Mouse (Mus musculus): ENCODE measurements around the gene Pitx3. TPM values are rescaled to one million over a fixed set of nuclear protein-coding genes. Genes with fewer than 3 reads are reported as not detected.
"Not testable (repeated sequence)": the region's sequence is repeated elsewhere in the genome, so short reads cannot be mapped to it uniquely, and the experiment has no call there.

The Pitx3 gene
- total RNA-seq (2021), result not detected

GRCm38 (mm10) chr19:46147511-46148371 is at the start of gene Pitx3:
Pitx3 (minus strand) TSS chr19:46148326.
- DNase-seq (ENCODE audit: extremely low spot score in 1 of 2, low spot score in 2 of 2), result no peak

DNA sequence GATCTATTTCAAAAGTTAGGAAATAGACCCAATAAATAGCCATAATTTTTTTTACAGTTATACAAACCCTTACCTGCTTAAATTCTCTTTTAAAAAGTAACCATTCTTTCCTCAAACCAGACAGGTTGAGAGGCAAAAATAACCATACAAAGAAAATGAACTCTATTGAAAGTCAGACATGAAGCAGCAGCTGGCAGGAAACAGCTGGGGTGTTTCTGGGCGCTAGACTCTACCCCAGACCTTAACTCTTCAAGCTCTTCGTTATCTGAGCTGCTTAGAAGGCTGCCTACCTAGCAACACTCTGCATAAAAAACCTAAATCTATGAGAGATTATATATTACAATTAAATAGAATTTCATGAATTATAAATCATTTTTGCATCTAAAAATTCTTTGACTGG is 39.1 kb upstream of the Pitx3 start:
- no peak for DNase-seq (ENCODE audit: extremely low spot score in 1 of 2, low spot score in 2 of 2)
- intact Hi-C loops (cut with DNase I), result no loop called here

More at GRCm38 (mm10) chr19:46147511-46148371, at the start of gene Pitx3:
- intact Hi-C loops (cut with DNase I), result no loop called here

GRCm38 (mm10) chr19:46186611-46187010 is 38.5 kb upstream of the Pitx3 start:
- intact Hi-C loops (cut with DNase I), result no loop called here
- no peak for DNase-seq (ENCODE audit: extremely low spot score in 1 of 2, low spot score in 2 of 2)

GRCm38 (mm10) chr19:46182241-46182640 is 34.1 kb upstream of the Pitx3 start:
- DNase-seq (ENCODE audit: extremely low spot score in 1 of 2, low spot score in 2 of 2), result no peak
- intact Hi-C loops (cut with DNase I), result no loop called here

GRCm38 (mm10) chr19:46180274-46180673 is 32.1 kb upstream of the Pitx3 start:
- intact Hi-C loops (cut with DNase I), result no loop called here
- no peak for DNase-seq (ENCODE audit: extremely low spot score in 1 of 2, low spot score in 2 of 2)

GRCm38 (mm10) chr19:46177046-46177445 is 28.9 kb upstream of the Pitx3 start:
- intact Hi-C loops (cut with DNase I), result no loop called here
- DNase-seq (ENCODE audit: extremely low spot score in 1 of 2, low spot score in 2 of 2), result no peak

GRCm38 (mm10) chr19:46175173-46175572 is 27.0 kb upstream of the Pitx3 start:
- no peak for DNase-seq (ENCODE audit: extremely low spot score in 1 of 2, low spot score in 2 of 2)

GRCm38 (mm10) chr19:46172541-46172940 is 24.4 kb upstream of the Pitx3 start:
- intact Hi-C loops (cut with DNase I), result no loop called here

More at GRCm38 (mm10) chr19:46175173-46175572, 27.0 kb upstream of the Pitx3 start:
- intact Hi-C loops (cut with DNase I), result no loop called here

DNA sequence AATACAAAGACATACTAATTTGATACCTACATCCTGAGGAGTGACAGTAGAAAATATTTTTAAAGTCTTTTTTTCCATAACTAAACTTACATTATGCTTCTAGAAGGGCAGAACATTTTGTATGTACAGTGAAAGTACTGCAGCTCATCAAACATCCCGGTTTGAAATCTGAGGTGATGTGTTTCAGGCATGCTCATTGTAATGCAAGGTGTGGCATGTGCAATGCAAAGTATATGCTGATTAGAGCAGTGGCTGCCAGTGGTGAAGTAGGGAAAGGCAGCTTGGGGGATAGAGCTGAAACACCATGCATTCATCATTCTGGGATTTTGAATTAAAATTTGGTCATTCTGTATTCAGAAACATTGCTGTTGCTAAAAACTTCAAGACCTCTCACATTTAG is 21.8 kb upstream of the Pitx3 start:
- no peak for DNase-seq (ENCODE audit: extremely low spot score in 1 of 2, low spot score in 2 of 2)
- intact Hi-C loops (cut with DNase I), result no loop called here

More at GRCm38 (mm10) chr19:46172541-46172940, 24.4 kb upstream of the Pitx3 start:
- no peak for DNase-seq (ENCODE audit: extremely low spot score in 1 of 2, low spot score in 2 of 2)

- DNase-seq (ENCODE audit: extremely low spot score in 1 of 2, low spot score in 2 of 2), result no peak
- intact Hi-C loops (cut with DNase I), result no loop called here
These were observed 21.3 kb upstream of the Pitx3 start for GRCm38 (mm10) chr19:46169396-46169795.

- intact Hi-C loops (cut with DNase I); DNase-seq (ENCODE audit: extremely low spot score in 1 of 2, low spot score in 2 of 2): not testable (repeated sequence)
These were observed 19.0 kb upstream of the Pitx3 start for GRCm38 (mm10) chr19:46167169-46167568.

DNA sequence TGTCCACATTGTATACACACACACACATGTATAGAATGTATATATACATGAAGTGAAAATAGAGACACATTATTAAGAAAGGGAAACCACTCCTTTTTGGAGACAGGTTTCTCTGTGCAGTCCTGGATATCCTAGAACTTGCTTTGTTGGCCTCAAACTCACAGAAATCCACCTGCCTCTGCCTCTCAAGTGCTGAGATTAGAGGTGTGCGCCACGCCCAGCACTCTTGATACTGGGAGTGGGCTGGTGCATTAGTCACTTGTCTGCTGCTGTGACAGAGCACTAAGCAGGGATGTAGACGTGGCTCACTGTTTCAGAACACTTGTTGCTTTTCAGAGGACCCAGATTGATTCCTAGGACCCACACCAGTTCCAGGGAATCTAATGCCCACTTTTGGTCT is 17.8 kb upstream of the Pitx3 start:
- intact Hi-C loops (cut with DNase I), result no loop called here

DNA sequence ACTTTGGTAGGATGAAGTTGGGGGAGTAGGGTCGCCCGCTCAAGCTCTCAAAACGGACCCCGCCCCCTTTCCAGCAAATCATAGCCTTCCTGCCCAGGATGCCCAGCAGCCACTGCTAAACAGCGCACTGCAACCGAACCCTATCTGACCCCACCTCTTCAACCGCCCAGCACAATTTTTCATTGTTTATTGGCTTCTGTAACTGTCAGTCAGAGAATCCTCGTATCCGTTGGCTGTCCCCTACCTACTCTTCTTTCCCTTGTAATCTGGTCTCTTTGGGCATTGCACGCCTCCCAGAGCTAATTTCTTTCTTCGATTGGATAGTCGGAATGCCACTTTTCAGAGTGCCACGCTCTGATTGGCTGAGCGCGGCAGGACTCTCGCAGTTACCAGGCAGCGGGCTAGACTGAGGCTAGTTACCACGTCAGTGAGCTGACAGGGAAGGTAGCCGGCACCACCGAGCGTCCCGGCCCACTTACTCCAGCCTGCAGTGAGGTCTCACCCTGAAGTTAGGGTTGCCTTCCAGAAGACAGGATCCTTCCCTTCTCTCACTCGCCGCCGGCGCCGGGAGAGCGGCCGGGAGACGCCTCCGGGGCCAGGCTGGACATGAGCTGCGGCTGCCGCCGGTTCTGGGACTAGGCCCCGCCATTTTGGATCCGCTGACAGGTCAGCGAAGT is 4.1 kb upstream of the Pitx3 start, which contains the start of gene Gbf1:
Gbf1 (plus strand) TSS at position 383 of the 677 bp plus-strand sequence.
- intact Hi-C loops (cut with DNase I), result no loop called here
- peak; percentile 93 to 98 for DNase-seq (ENCODE audit: extremely low spot score in 1 of 2, low spot score in 2 of 2)

More for the DNA sequence above, 17.8 kb upstream of the Pitx3 start:
- DNase-seq (ENCODE audit: extremely low spot score in 1 of 2, low spot score in 2 of 2), result no peak

DNA sequence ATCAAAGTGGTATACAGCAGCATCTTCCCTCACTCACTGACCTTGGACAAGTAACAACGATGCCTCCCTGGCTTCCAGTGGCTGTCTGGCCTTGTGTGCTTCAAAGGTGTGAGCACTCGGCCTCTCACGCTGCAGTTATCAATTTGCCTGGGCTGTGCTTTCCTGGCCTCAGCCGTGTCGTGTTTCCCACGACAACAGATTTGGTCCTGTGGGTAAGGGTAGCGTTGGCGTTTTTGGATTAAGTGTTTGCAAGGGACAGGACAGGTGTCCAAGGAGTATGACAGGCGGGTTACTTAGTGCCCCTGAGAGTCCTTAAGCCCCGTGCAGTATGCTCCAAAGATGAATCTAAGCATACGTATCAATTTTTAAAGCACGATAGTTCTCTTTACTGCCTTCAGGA is 965 bp upstream of the Pitx3 start:
- intact Hi-C loops (cut with DNase I), result no loop called here

DNA sequence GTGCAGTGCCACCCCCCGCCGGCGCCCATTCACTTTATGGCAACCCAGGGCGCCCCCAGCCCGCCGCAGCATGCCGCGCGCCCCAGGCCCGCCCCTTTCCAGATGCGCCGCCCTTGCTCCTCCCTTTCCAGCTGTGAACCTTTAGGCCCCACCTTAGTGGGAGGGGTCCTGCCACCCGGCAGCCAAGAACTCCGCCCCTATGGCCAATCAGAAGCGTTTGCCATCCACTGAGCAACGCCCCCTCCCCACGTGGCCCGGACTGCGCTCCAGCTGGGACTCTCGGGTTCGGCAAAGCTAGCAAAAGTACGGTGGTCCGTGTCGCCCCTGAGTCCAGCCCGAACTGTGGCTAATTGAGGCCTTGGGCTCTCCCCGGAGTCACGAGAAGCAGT is 240 bp upstream of the Pitx3 start:
- peak; percentile 47 to 91 for DNase-seq (ENCODE audit: extremely low spot score in 1 of 2, low spot score in 2 of 2)
- intact Hi-C loops (cut with DNase I), result no loop called here

More for the DNA sequence above, 965 bp upstream of the Pitx3 start:
- DNase-seq (ENCODE audit: extremely low spot score in 1 of 2, low spot score in 2 of 2), result no peak

GRCm38 (mm10) chr19:46141091-46141490 is 7.0 kb downstream of the Pitx3 start:
- intact Hi-C loops (cut with DNase I), result no loop called here
- DNase-seq (ENCODE audit: extremely low spot score in 1 of 2, low spot score in 2 of 2), result no peak

DNA sequence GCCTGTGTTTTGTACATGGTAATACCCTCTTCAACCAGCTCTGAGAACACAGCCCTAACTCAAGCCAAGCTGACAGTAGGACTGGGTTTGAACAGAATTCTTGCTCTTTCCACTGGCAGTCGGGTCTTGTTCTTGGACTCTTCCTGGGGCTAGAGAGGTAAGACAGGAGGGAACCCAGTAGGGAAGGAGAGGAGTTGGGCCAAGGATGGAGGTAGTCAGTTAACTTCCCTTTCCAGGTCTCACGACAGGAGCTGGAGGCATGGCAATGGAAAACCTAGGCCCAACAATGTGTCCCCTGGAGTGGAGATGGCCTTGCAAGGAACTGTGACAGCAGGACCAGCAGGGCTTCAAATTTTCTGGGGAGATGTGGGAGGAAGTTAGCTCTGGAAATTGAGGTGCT is 7.8 kb downstream of the Pitx3 start:
- intact Hi-C loops (cut with DNase I), result no loop called here
- no peak for DNase-seq (ENCODE audit: extremely low spot score in 1 of 2, low spot score in 2 of 2)

- DNase-seq (ENCODE audit: extremely low spot score in 1 of 2, low spot score in 2 of 2), result peak in 1 of 2 experiments; percentile 76
- intact Hi-C loops (cut with DNase I), result loop anchor here (2.0 kb wide), 1 partner anchor 168 kb away; the partner anchor contains the start of gene Nfkb2
These were observed 11.2 kb downstream of the Pitx3 start for GRCm38 (mm10) chr19:46136639-46137580.
